Mouse (Mus musculus): ENCODE results near the gene Slc1a2.

GRCm38 (mm10) chr2:102798149-102798548 lies 139.7 kb downstream of the Slc1a2 start:
- no peak for TF ChIP-seq CTCF (IDR thresholded peaks at IDR 0.05; ENCODE audit: low read depth, low read length)
- no peak for TF ChIP-seq TAL1 (conservative IDR thresholded peaks at IDR 0.05; ENCODE audit: low read depth, low read length)
- TF ChIP-seq GATA2 (IDR thresholded peaks at IDR 0.05; ENCODE audit: borderline replicate concordance, low read depth, low read length) = no peak
- TF ChIP-seq GATA1 (IDR thresholded peaks at IDR 0.05; ENCODE audit: borderline replicate concordance, low read length) = no peak
